Mouse (Mus musculus) limb, embryonic 14.5 days (tissue): ENCODE measurements around the gene Rnf11. TPM values are rescaled to one million over a fixed set of nuclear protein-coding genes. Genes with fewer than 3 reads are reported as not detected.

Experiments
- ATAC-seq: fragments of 200-750 bp; cut with Nextera tagmentation; 2 replicates; pipeline ENCODE4 v1.8.0; 2017; ENCODE audit warnings: low read depth, moderate number of reproducible peaks, moderate TSS enrichment; ENCODE audit not compliant: low FRiP score
- DNase-seq: peaks from one replicate; pipeline ENCODE4 v3.0.0-alpha.2; 2015; ENCODE audit warnings: low spot score
- H3K27ac ChIP-seq: fragments of 300-500 bp; sonication (generic); replicated peaks from 2 replicates; pipeline ENCODE4 v1.5.1; 2014; ENCODE audit warnings: low read depth, mild to moderate bottlenecking, low read length, moderate library complexity, mixed read lengths
- H3K27me3 ChIP-seq: fragments of 300-500 bp; sonication (generic); 2 replicates; pipeline ENCODE4 v1.6.1; 2014; ENCODE audit warnings: low read length, mixed read lengths; ENCODE audit not compliant: control insufficient read depth, insufficient read depth
- H3K36me3 ChIP-seq: fragments of 300-500 bp; sonication (generic); 2 replicates; pipeline ENCODE4 v1.6.1; 2014; ENCODE audit warnings: mild to moderate bottlenecking, low read length, moderate library complexity, mixed read lengths; ENCODE audit not compliant: control insufficient read depth, insufficient read depth
- H3K4me1 ChIP-seq: fragments of 300-500 bp; sonication (generic); 2 replicates; pipeline ENCODE4 v1.6.1; 2014; ENCODE audit warnings: antibody characterized with exemption, low read length, mixed read lengths; ENCODE audit not compliant: control insufficient read depth, insufficient read depth
- H3K4me2 ChIP-seq: fragments of 300-500 bp; sonication (generic); replicated peaks from 2 replicates; pipeline ENCODE4 v1.6.1; 2014; ENCODE audit warnings: low read depth, mild to moderate bottlenecking, low read length, moderate library complexity; ENCODE audit not compliant: severe bottlenecking
- H3K4me3 ChIP-seq: fragments of 300-500 bp; sonication (generic); replicated peaks from 2 replicates; pipeline ENCODE4 v1.5.1; 2014; ENCODE audit warnings: low read length
- H3K9ac ChIP-seq: fragments of 300-500 bp; sonication (generic); 2 replicates; pipeline ENCODE4 v1.6.1; 2014; ENCODE audit warnings: mild to moderate bottlenecking, low read depth, low read length, moderate library complexity; ENCODE audit not compliant: severe bottlenecking
- H3K9me3 ChIP-seq: fragments of 300-500 bp; sonication (generic); 2 replicates; pipeline ENCODE4 v1.6.1; 2016; ENCODE audit warnings: low read length; ENCODE audit not compliant: control insufficient read depth
- POLR2A ChIP-seq: fragments of 200-500 bp; IDR thresholded peaks from 2 replicates; pipeline ENCODE4 v1.8.0; 2012; ENCODE audit warnings: inconsistent platforms, mild to moderate bottlenecking, moderate library complexity, borderline replicate concordance; ENCODE audit not compliant: insufficient read depth, insufficient read length; ENCODE audit errors: extremely low read depth
- WGBS: fragments of 180-500 bp; shearing (Covaris S2); extraction: QIAGEN DNeasy Blood & Tissue Kit; methylation state at CpG from one replicate; pipeline ENCODE4 v1.1.7; 2014; 5-methylcytosine and 5-hydroxymethylcytosine counted together
- polyA plus RNA-seq, 2 experiments: library from polyadenylated mRNA; depleted of rRNA in 1 of 2; stranded (reverse) in 1 of 2; unstranded in 1 of 2; fragments of >200 nt; fragmentation: Nextera tagmentation in 1 of 2; extraction: Ambion mirVana in 1 of 2; gene quantifications; 2 replicates each; pipeline versions ENCODE4 v1.2.1 to v1.2.3; 2012 to 2014

Gene Rnf11
- polyA plus RNA-seq, 2 experiments = 43.6 to 71.7 TPM

DNA sequence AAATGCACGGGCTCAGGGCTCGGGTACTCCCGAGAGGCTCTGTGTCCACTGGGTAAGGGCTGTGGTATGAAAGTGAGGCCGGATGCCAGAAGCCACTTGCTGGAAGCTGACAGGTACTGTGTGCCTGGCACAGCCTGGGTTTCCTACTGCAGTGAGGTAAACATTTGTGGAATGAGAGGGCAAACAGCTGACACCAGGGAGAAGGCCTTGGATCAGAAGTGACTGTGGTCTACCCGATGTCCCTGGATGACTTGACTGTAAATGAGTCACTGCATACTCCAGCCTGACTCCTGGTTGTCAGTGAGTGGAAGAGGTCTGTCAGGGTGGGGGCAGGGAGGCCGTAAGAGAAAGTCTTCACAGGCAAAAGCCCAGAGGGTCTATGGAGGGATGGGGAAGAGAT is 50.9 kb downstream of the Rnf11 start:
- H3K4me3 ChIP-seq = no peak overlapping the region
- H3K27ac ChIP-seq = no peak overlapping the region
- no peaks in the 10 kb centered on the region for H3K36me3 ChIP-seq
- no peak overlapping the region for H3K9ac ChIP-seq
- DNase-seq = no peak
- no peak for ATAC-seq
- H3K9me3 ChIP-seq = no peaks in the 10 kb centered on the region
- no peak for TF ChIP-seq POLR2A
- no peak overlapping the region for H3K4me2 ChIP-seq
- 53% methylated on average over 6 of the region's 6 CpGs for WGBS
- H3K27me3 ChIP-seq = no peaks in the 10 kb centered on the region
- H3K4me1 ChIP-seq = peaks cover 3% of the 10 kb centered on the region; the same call in 1 of the 2 replicates

DNA sequence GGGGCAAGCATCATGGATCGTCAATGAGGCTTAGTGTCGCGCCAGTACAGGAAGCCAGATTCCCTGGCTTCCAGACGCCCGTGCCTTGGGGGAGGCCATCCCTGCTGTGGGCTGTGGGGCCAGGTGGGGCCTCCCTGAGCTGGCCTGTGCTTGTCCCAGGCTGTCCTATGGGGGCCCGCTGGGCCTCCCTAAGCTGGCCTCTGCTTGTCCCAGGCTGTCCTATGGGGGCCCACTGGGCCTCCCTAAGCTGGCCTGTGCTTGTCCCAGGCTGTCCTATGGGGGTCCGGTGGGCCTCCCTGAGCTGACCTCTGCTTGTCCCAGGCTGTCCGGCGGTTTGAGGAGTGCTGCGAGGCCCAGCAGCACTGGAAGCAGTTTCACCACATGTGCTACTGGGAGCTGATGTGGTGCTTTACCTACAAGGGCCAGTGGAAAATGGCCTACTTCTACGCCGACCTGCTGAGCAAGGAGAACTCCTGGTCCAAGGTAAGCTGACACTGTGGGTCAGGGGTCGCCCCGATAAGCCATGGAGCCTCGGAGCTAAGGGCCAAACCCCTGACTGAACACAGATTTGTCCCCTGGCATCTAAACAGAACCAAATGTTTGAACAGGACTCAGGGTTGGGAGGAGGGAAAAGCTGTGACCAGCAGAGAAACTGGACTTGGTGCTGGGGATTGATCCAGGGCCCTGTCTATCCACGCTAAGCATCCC is 51.7 kb downstream of the Rnf11 start:
- Histone ChIP-seq H3K27me3 (no peaks in the 10 kb centered on the region), H3K4me3 (no peak overlapping the region), H3K4me2 (no peak overlapping the region), H3K4me1 (peaks cover 3% of the 10 kb centered on the region; the same call in 1 of the 2 replicates), H3K9ac (peak overlapping the region; percentile 21; the same call in 1 of the 2 replicates), H3K9me3 (no peaks in the 10 kb centered on the region), H3K27ac (no peak overlapping the region), H3K36me3 (no peaks in the 10 kb centered on the region)
- 43% methylated on average over 16 of the region's 16 CpGs for WGBS
- DNase-seq = no peak
- no peak for TF ChIP-seq POLR2A
- ATAC-seq = no peak

DNA sequence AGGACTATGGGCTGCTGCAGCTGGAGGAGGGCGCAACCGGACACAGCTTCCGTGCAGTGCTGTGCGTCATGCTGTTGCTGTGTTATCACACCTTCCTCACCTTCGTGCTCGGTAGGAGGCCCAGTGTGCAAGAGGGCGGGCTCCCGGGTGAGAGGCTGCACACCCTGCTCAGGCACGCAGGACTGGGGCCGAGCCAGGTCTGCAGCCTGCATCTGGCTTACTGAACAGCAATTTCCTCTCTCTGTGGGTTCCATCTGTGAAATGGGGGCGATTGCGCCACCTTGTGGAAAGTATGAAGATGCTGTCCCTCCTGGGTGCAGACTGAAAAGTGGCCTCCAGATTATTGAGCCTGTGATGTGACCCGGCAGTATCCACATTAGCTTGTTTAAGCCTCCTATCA is 53.7 kb downstream of the Rnf11 start:
- H3K4me3 ChIP-seq = no peak overlapping the region
- H3K36me3 ChIP-seq = no peaks in the 10 kb centered on the region
- DNase-seq (peak; percentile 5), ATAC-seq (peak; percentile 45; the same call in 1 of the 2 replicates)
- no peak overlapping the region for H3K4me2 ChIP-seq
- no peaks in the 10 kb centered on the region for H3K9me3 ChIP-seq
- H3K4me1 ChIP-seq = peaks cover 3% of the 10 kb centered on the region; the same call in 1 of the 2 replicates
- H3K9ac ChIP-seq = no peak overlapping the region
- WGBS = 46% methylated on average over 13 of the region's 13 CpGs
- no peaks in the 10 kb centered on the region for H3K27me3 ChIP-seq
- H3K27ac ChIP-seq = no peak overlapping the region
- TF ChIP-seq POLR2A = no peak

DNA sequence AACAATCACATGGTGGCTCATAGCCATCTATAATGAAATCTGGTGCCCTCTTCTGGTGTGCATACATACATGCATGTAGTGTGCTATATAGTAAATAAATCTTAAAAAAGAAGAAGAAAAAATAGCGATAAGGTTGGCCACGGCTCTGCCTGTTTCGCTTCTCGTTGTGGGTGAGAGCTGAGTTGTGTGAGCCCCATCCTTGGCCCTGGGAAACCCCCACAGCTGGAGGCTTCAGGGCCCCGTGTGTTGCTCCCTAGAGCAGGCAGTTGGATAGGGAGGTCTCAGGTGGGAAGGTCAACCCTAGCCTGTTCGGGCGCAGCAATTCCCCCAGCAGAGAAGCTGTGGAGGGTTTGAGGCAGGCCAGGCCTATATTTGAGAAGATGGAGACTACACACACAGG is 54.3 kb downstream of the Rnf11 start:
- Histone ChIP-seq H3K27me3 (no peaks in the 10 kb centered on the region), H3K9ac (no peak overlapping the region), H3K4me3 (no peak overlapping the region), H3K4me1 (peaks cover 3% of the 10 kb centered on the region; the same call in 1 of the 2 replicates), H3K27ac (no peak overlapping the region), H3K4me2 (no peak overlapping the region), H3K9me3 (no peaks in the 10 kb centered on the region), H3K36me3 (no peaks in the 10 kb centered on the region)
- ATAC-seq (no peak), DNase-seq (no peak)
- no peak for TF ChIP-seq POLR2A
- 79% methylated on average over 7 of the region's 7 CpGs for WGBS

DNA sequence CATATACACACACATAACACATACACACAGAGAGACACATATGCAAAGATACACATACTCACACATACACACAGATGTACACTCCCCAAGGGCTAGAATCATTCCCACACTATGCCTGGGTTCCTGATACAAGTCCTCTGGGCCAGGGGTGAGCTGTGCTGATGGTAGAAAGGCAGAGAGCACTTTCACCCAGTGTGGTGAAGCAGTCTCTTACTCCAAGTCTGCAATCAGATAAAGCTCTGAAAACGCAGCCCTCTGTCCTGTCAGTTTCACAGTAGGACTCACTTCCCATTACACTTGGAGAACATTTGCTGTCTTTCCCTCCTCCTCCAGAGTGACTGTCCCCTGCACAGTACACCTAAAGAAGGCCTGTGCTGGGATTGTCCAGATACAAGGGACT is 57.5 kb downstream of the Rnf11 start:
- H3K9ac ChIP-seq = no peak overlapping the region
- no peak overlapping the region for H3K27ac ChIP-seq
- no peak for TF ChIP-seq POLR2A
- DNase-seq (no peak), ATAC-seq (no peak)
- no peaks in the 10 kb centered on the region for H3K27me3 ChIP-seq
- WGBS = 61% methylated on average over 1 of the region's 1 CpGs
- H3K4me3 ChIP-seq = no peak overlapping the region
- H3K36me3 ChIP-seq = no peaks in the 10 kb centered on the region
- H3K9me3 ChIP-seq = no peaks in the 10 kb centered on the region
- 0 out of 2 replicates have a peak, but pooled peaks cover 3% of the 10 kb centered on the region for H3K4me1 ChIP-seq
- H3K4me2 ChIP-seq = no peak overlapping the region
